Mouse (Mus musculus): Measurements from ENCODE around the gene Fcgrt. TPM values are rescaled to one million over a fixed set of nuclear protein-coding genes. Genes with fewer than 3 reads are reported as not detected.
"Not testable (repeated sequence)": the region's sequence is repeated elsewhere in the genome, so short reads cannot be mapped to it uniquely, and the experiment has no call there.

Fcgrt gene
- polyA plus RNA-seq (2015; fragmentation: Nextera tagmentation; extraction: Ambion mirVana): 42.6 and 47.6 TPM in 2 replicates

- no peak for DNase-seq (ENCODE audit: low spot score)
Observed at GRCm38 (mm10) chr7:45103652-45104180, at the start of gene Fcgrt. Gene Fcgrt, minus strand, starts transcription at chr7:45103851.

- not testable (repeated sequence) for DNase-seq (ENCODE audit: low spot score)
Observed at GRCm38 (mm10) chr7:45153052-45153451, 49.4 kb upstream of the Fcgrt start.

GRCm38 (mm10) chr7:45151303-45151702 lies 47.7 kb upstream of the Fcgrt start:
- DNase-seq (ENCODE audit: low spot score): no peak

- no peak for DNase-seq (ENCODE audit: low spot score)
Observed at GRCm38 (mm10) chr7:45150321-45150720, 46.7 kb upstream of the Fcgrt start.

GRCm38 (mm10) chr7:45149545-45149944 lies 45.9 kb upstream of the Fcgrt start:
- no peak for DNase-seq (ENCODE audit: low spot score)

- DNase-seq (ENCODE audit: low spot score): no peak
Observed at GRCm38 (mm10) chr7:45148534-45149098, 45.0 kb upstream of the Fcgrt start.

DNA sequence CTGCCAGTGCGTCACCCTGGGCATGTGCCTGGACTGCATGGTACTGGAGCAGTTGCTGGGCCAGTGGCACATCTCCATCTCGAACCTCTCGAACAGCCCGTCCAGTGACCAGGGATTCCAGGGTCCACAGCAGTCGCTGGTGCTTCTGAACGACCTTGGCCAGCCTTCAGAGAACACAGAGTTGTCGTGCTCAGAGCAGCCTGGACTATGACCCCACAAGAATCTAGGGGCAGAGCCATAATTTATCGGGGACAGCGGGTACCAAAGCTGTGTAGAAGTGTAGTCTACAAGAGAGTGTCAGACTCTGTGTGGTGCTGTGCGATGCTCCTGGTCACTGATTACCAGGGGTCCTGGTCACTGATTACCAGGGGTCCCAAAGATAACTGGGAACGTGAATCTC lies 44.2 kb upstream of the Fcgrt start:
- no peak for DNase-seq (ENCODE audit: low spot score)

- DNase-seq (ENCODE audit: low spot score): no peak
Observed at GRCm38 (mm10) chr7:45147267-45147666, 43.6 kb upstream of the Fcgrt start.

DNA sequence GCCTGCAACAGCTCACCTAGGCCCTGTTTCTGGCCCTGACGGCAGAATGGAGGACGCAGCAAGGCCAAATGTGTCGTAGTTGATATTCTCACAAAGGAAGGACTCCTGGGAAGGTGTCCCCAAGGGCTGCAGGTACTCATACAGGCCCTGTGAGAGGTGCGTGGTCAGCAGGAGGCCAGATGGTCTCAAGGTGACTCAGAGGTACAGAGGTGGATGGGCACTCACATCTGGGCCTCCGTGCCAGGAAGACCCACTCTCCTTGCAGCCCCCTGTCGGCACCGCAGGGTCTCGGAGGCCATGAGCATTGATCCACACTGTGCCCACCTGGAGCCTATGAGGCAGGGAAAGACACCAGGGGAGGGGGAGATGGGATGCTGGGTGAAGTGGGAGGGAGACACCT lies 41.8 kb upstream of the Fcgrt start:
- DNase-seq (ENCODE audit: low spot score): no peak

- no peak for DNase-seq (ENCODE audit: low spot score)
Observed at GRCm38 (mm10) chr7:45144368-45145174, 40.9 kb upstream of the Fcgrt start.

DNA sequence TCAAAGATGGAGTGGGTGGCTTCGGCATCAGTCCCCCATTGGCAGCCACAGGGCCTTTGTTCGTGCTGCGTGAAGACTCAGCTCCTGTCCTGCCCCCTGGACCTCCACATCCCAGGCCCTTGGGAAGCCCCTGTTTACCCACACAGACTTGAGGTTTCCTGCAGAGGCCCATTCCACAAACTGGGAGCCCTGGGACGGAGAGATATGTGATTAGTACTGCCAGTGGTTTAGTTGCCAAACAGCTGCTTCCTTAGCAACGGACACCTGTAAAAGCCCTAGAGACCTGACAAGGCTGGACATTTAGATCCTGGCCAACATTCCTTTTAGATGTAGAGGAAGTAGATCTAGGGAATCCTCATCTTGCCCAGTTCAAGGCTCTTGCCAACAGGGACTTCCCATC lies 38.3 kb upstream of the Fcgrt start:
- DNase-seq (ENCODE audit: low spot score): no peak

DNA sequence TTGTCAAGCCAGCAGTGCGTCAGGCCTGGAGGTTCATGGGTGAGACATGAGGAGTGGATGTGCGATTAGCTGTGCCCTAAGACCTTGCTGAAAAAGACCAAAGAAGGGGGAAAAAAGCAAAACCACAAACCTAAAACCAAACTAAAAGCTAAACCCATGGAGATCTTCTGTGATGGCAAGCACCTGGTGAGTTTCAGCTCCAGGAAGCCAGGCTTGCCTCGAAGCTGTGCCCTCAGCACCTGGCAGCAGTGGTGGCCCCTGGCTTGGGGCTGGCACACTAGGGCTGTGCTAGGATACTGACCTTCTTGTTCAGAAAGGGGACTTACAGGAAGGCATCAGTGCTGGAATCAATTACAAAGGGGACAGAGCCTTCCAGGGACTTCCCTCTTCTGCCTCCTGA lies 37.7 kb upstream of the Fcgrt start:
- DNase-seq (ENCODE audit: low spot score): peak; percentile 82

- no peak for DNase-seq (ENCODE audit: low spot score)
Observed at GRCm38 (mm10) chr7:45139904-45140723, 36.5 kb upstream of the Fcgrt start.

GRCm38 (mm10) chr7:45138403-45138802 lies 34.8 kb upstream of the Fcgrt start:
- DNase-seq (ENCODE audit: low spot score): no peak

- DNase-seq (ENCODE audit: low spot score): peak; percentile 46
Observed at GRCm38 (mm10) chr7:45137171-45138006, 33.7 kb upstream of the Fcgrt start.

- peak; percentile 90 for DNase-seq (ENCODE audit: low spot score)
Observed at GRCm38 (mm10) chr7:45135993-45136567, 32.4 kb upstream of the Fcgrt start, which contains the start of the genes Gm45713 and Flt3l. Gene Gm45713, minus strand, starts transcription at chr7:45136231. Gene Flt3l, minus strand, starts transcription at chr7:45136432.

GRCm38 (mm10) chr7:45135370-45135769 lies 31.7 kb upstream of the Fcgrt start:
- no peak for DNase-seq (ENCODE audit: low spot score)

DNA sequence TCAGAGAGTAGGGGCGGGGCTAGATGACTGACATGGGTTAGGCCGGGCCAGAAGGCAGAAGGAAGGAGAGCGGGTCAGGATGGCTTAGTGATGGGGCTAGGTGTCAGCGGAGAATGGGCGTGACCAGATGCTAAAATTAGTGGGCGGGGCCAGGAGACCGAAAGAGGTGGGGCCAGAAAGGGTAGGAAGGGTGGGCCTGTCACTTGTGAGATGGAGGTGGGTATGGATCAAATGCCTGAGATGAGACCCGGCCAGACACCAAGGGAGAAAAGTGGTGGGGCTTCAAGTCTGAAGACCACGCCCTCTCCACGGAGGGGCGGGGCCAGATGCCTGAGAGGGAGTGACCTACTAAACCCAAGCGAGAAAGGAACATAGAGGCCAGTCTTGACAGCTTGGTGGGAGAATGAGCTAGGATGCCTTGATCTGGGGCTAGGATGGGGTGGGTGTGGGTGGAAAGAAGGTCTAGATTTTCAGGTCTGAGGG lies 30.9 kb upstream of the Fcgrt start:
- DNase-seq (ENCODE audit: low spot score): peak; percentile 76

DNA sequence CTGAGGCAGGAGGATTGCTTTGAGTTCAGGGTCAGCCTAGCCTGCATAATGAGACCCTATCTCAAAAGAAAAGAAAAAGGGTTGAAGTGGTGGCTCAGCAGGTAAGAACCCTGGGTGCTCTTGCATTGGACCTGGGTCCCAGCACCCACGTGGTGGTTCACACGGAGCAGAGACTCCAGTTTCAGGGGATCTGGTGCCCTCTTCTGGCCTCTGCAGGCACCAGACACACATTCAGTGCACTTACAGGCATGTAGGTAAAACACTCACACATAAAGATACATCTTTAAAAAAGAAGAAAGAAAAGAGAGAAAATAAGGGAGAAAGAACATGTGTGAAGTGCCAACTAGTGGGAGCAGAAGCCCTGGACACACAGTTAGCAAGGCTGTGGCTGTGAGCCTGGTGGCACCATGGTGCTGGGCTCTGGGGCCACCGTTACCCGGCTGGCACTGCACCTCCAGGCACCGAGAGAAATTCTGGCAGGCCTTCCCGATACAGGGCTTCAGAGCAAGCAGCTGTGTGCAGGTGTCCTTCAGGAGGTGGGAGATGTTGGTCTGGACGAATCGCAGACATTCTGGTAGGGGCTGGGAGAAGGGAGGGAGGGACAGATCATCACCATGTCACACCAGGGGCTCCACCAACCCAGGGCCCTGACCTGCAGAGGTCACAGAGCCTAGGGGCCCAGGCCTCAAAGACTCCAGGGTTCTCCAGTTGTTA lies 30.0 kb upstream of the Fcgrt start:
- DNase-seq (ENCODE audit: low spot score): no peak

- no peak for DNase-seq (ENCODE audit: low spot score)
Observed at GRCm38 (mm10) chr7:45131850-45132249, 28.2 kb upstream of the Fcgrt start.
